Mouse (Mus musculus) hindbrain, embryonic 16.5 days (tissue): ENCODE results near the gene Abca2. TPM values are rescaled to one million over a fixed set of nuclear protein-coding genes. Genes with fewer than 3 reads are reported as not detected.

ENCODE experiments used
- ATAC-seq: fragments of 200-750 bp; cut with Nextera tagmentation; 2 replicates; pipeline ENCODE4 v1.8.0; 2017; ENCODE audit warnings: moderate TSS enrichment, moderate library complexity
- H3K27ac ChIP-seq: fragments of 300-500 bp; sonication (generic); 2 replicates; pipeline ENCODE4 v1.5.1; 2014; ENCODE audit warnings: low read depth, mild to moderate bottlenecking, control low read depth, low read length, moderate library complexity
- H3K27me3 ChIP-seq: fragments of 300-500 bp; sonication (generic); replicated peaks from 2 replicates; pipeline ENCODE4 v1.6.1; 2014; ENCODE audit warnings: low read length; ENCODE audit not compliant: control insufficient read depth, insufficient read depth
- H3K36me3 ChIP-seq: fragments of 300-500 bp; sonication (generic); 2 replicates; pipeline ENCODE4 v1.6.1; 2014; ENCODE audit warnings: mild to moderate bottlenecking, low read length, moderate library complexity, mixed read lengths; ENCODE audit not compliant: control insufficient read depth, insufficient read depth
- H3K4me1 ChIP-seq: fragments of 300-500 bp; sonication (generic); 2 replicates; pipeline ENCODE4 v1.6.1; 2014; ENCODE audit warnings: low read depth, low read length; ENCODE audit not compliant: control insufficient read depth, insufficient read depth
- H3K4me2 ChIP-seq: fragments of 300-500 bp; sonication (generic); 2 replicates; pipeline ENCODE4 v1.6.1; 2014; ENCODE audit warnings: mild to moderate bottlenecking, low read length, control low read depth, moderate library complexity
- H3K4me3 ChIP-seq: fragments of 300-500 bp; sonication (generic); 2 replicates; pipeline ENCODE4 v1.5.1; 2014; ENCODE audit warnings: mild to moderate bottlenecking, low read length, control low read depth, moderate library complexity
- H3K9ac ChIP-seq: fragments of 300-500 bp; sonication (generic); 2 replicates; pipeline ENCODE4 v1.6.1; 2014; ENCODE audit warnings: low read depth, mild to moderate bottlenecking, control low read depth, low read length, moderate library complexity
- H3K9me3 ChIP-seq: fragments of 300-500 bp; sonication (generic); 2 replicates; pipeline ENCODE4 v1.6.1; 2014; ENCODE audit warnings: mild to moderate bottlenecking, low read length, moderate library complexity; ENCODE audit not compliant: control insufficient read depth
- WGBS: fragments of 180-500 bp; shearing (Covaris S2); extraction: QIAGEN DNeasy Blood & Tissue Kit; methylation state at CpG from one replicate; pipeline ENCODE4 v1.1.7; 2014; 5-methylcytosine and 5-hydroxymethylcytosine counted together
- polyA plus RNA-seq: library from polyadenylated mRNA; unstranded; fragments of >200 nt; fragmentation: Nextera tagmentation; extraction: Ambion mirVana; gene quantifications from 2 replicates; pipeline ENCODE4 v1.2.1, GENCODE M21; 2015

Abca2 gene
- polyA plus RNA-seq, 1 experiment from 2014 or later: 13.5 TPM

GRCm38 (mm10) chr2:25480541-25480940, 52.0 kb downstream of the Abca2 start:
- H3K9me3 ChIP-seq: no peaks in the 10 kb centered on the region
- H3K9ac ChIP-seq: no peak overlapping the region
- no peak overlapping the region for H3K4me3 ChIP-seq
- H3K4me1 ChIP-seq: no peaks in the 10 kb centered on the region; the same call in 1 of the 2 replicates
- no peaks in the 10 kb centered on the region for H3K27me3 ChIP-seq
- no peak overlapping the region for H3K27ac ChIP-seq
- no peak for ATAC-seq
- H3K36me3 ChIP-seq: no peaks in the 10 kb centered on the region
- WGBS: 76% methylated on average over 1 of the region's 1 CpGs
- no peak overlapping the region for H3K4me2 ChIP-seq

- 27% methylated on average over 7 of the region's 7 CpGs for WGBS
- Histone ChIP-seq H3K36me3 (no peaks in the 10 kb centered on the region), H3K4me1 (no peaks in the 10 kb centered on the region; the same call in 1 of the 2 replicates), H3K27me3 (no peaks in the 10 kb centered on the region), H3K4me3 (no peak overlapping the region), H3K9ac (no peak overlapping the region), H3K9me3 (no peaks in the 10 kb centered on the region), H3K4me2 (no peak overlapping the region), H3K27ac (no peak overlapping the region)
- no peak for ATAC-seq
Measured at GRCm38 (mm10) chr2:25482969-25483368, 54.5 kb downstream of the Abca2 start.

- H3K9ac ChIP-seq: no peak overlapping the region
- no peak overlapping the region for H3K4me2 ChIP-seq
- H3K4me1 ChIP-seq: no peaks in the 10 kb centered on the region
- peaks cover 2% of the 10 kb centered on the region; the same call in 1 of the 2 replicates for H3K27me3 ChIP-seq
- no peaks in the 10 kb centered on the region for H3K9me3 ChIP-seq
- WGBS: 68% methylated on average over 11 of the region's 11 CpGs
- H3K4me3 ChIP-seq: no peak overlapping the region
- ATAC-seq: no peak
- H3K27ac ChIP-seq: no peak overlapping the region
- no peaks in the 10 kb centered on the region for H3K36me3 ChIP-seq
Measured at GRCm38 (mm10) chr2:25484901-25485647, 56.6 kb downstream of the Abca2 start.

- ATAC-seq: no peak
- Histone ChIP-seq H3K4me1 (no peaks in the 10 kb centered on the region), H3K36me3 (no peaks in the 10 kb centered on the region), H3K9me3 (no peaks in the 10 kb centered on the region), H3K27ac (no peak overlapping the region), H3K4me3 (no peak overlapping the region), H3K4me2 (no peak overlapping the region), H3K27me3 (peaks cover 2% of the 10 kb centered on the region; the same call in 1 of the 2 replicates), H3K9ac (no peak overlapping the region)
- 82% methylated on average over 6 of the region's 6 CpGs for WGBS
Measured at GRCm38 (mm10) chr2:25487965-25488670, 59.6 kb downstream of the Abca2 start.

- 78% methylated on average over 7 of the region's 7 CpGs for WGBS
- Histone ChIP-seq H3K4me3 (no peak overlapping the region), H3K27ac (no peak overlapping the region), H3K27me3 (peaks cover 2% of the 10 kb centered on the region; the same call in 1 of the 2 replicates), H3K9ac (no peak overlapping the region), H3K4me2 (no peak overlapping the region), H3K4me1 (no peaks in the 10 kb centered on the region), H3K9me3 (no peaks in the 10 kb centered on the region), H3K36me3 (no peaks in the 10 kb centered on the region)
- ATAC-seq: no peak
Measured at GRCm38 (mm10) chr2:25488671-25489068, 60.2 kb downstream of the Abca2 start.

- no peak overlapping the region for H3K9ac ChIP-seq
- no peaks in the 10 kb centered on the region for H3K4me1 ChIP-seq
- H3K27me3 ChIP-seq: peaks cover 2% of the 10 kb centered on the region; the same call in 1 of the 2 replicates
- H3K4me2 ChIP-seq: no peak overlapping the region
- H3K36me3 ChIP-seq: no peaks in the 10 kb centered on the region
- no peak overlapping the region for H3K4me3 ChIP-seq
- H3K27ac ChIP-seq: no peak overlapping the region
- no peak for ATAC-seq
- WGBS: 80% methylated on average over 5 of the region's 5 CpGs
- no peaks in the 10 kb centered on the region for H3K9me3 ChIP-seq
Measured at GRCm38 (mm10) chr2:25492988-25493387, 64.5 kb downstream of the Abca2 start.

GRCm38 (mm10) chr2:25493476-25493961, 65.0 kb downstream of the Abca2 start, which contains the start of gene Lcn12:
Gene Lcn12 (minus strand): TSS chr2:25493911.
- Histone ChIP-seq H3K9ac (no peak within 1 kb of the TSS), H3K27me3 (no peaks in the 10 kb centered on the region), H3K4me2 (no peak within 1 kb of the TSS), H3K27ac (no peak within 1 kb of the TSS), H3K36me3 (no peaks in the 10 kb centered on the region), H3K4me1 (no peaks in the 10 kb centered on the region), H3K9me3 (no peaks in the 10 kb centered on the region), H3K4me3 (no peak within 1 kb of the TSS)
- ATAC-seq: no peak
- WGBS: 91% methylated on average over 5 of the region's 5 CpGs

- no peaks in the 10 kb centered on the region for H3K27me3 ChIP-seq
- no peaks in the 10 kb centered on the region for H3K9me3 ChIP-seq
- no peak overlapping the region for H3K4me2 ChIP-seq
- 37% methylated on average over 4 of the region's 4 CpGs for WGBS
- ATAC-seq: no peak
- H3K4me1 ChIP-seq: peaks cover 6% of the 10 kb centered on the region
- H3K36me3 ChIP-seq: no peaks in the 10 kb centered on the region
- H3K9ac ChIP-seq: no peak overlapping the region
- H3K27ac ChIP-seq: no peak overlapping the region
- no peak overlapping the region for H3K4me3 ChIP-seq
Measured at GRCm38 (mm10) chr2:25496462-25496861, 68.0 kb downstream of the Abca2 start.
